Mouse (Mus musculus) forelimb bud, embryonic 11.5 days (tissue): ENCODE data around the gene Kcnb1.

Source experiments
- DNase-seq: peaks from one replicate; pipeline ENCODE4 v3.0.0-alpha.2; 2012; ENCODE audit warnings: low read depth, low spot score

The Kcnb1 gene

GRCm38 (mm10) chr2:167163134-167163533, 26.8 kb downstream of the Kcnb1 start:
- DNase-seq: no peak

- DNase-seq: no peak
These were observed 27.4 kb downstream of the Kcnb1 start for GRCm38 (mm10) chr2:167162516-167163021.

- DNase-seq: no peak
These were observed 30.2 kb downstream of the Kcnb1 start for GRCm38 (mm10) chr2:167159721-167160120.

- DNase-seq: no peak
These were observed 31.2 kb downstream of the Kcnb1 start for GRCm38 (mm10) chr2:167158780-167159179.

GRCm38 (mm10) chr2:167156118-167156715, 33.7 kb downstream of the Kcnb1 start:
- DNase-seq: no peak

- no peak for DNase-seq
These were observed 34.4 kb downstream of the Kcnb1 start for GRCm38 (mm10) chr2:167155541-167155973.

GRCm38 (mm10) chr2:167150880-167151279, 39.1 kb downstream of the Kcnb1 start:
- DNase-seq: no peak

GRCm38 (mm10) chr2:167150135-167150534, 39.8 kb downstream of the Kcnb1 start:
- no peak for DNase-seq

GRCm38 (mm10) chr2:167149035-167149434, 40.9 kb downstream of the Kcnb1 start:
- DNase-seq: no peak

- no peak for DNase-seq
These were observed 42.2 kb downstream of the Kcnb1 start for GRCm38 (mm10) chr2:167147708-167148107.

GRCm38 (mm10) chr2:167145904-167146303, 44.1 kb downstream of the Kcnb1 start:
- DNase-seq: no peak

GRCm38 (mm10) chr2:167144439-167145307, 45.3 kb downstream of the Kcnb1 start:
- no peak for DNase-seq

GRCm38 (mm10) chr2:167143914-167144313, 46.0 kb downstream of the Kcnb1 start:
- DNase-seq: no peak

GRCm38 (mm10) chr2:167142282-167142681, 47.7 kb downstream of the Kcnb1 start:
- no peak for DNase-seq

- no peak for DNase-seq
These were observed 48.1 kb downstream of the Kcnb1 start for GRCm38 (mm10) chr2:167141810-167142209.

GRCm38 (mm10) chr2:167139801-167140269, 50.1 kb downstream of the Kcnb1 start:
- no peak for DNase-seq

- no peak for DNase-seq
These were observed 51.3 kb downstream of the Kcnb1 start for GRCm38 (mm10) chr2:167138611-167139010.

GRCm38 (mm10) chr2:167136909-167137308, 53.0 kb downstream of the Kcnb1 start:
- DNase-seq: no peak

GRCm38 (mm10) chr2:167132041-167132440, 57.9 kb downstream of the Kcnb1 start:
- no peak for DNase-seq

- no peak for DNase-seq
These were observed 59.7 kb downstream of the Kcnb1 start for GRCm38 (mm10) chr2:167130050-167130770.

- no peak for DNase-seq
These were observed 60.4 kb downstream of the Kcnb1 start for GRCm38 (mm10) chr2:167129608-167129955.
